Mouse (Mus musculus): ENCODE results near the gene Gadd45b. TPM values are rescaled to one million over a fixed set of nuclear protein-coding genes. Genes with fewer than 3 reads are reported as not detected.

Gadd45b gene
- polyA plus RNA-seq, 2 experiments: 36.6 to 46.2 TPM

DNA sequence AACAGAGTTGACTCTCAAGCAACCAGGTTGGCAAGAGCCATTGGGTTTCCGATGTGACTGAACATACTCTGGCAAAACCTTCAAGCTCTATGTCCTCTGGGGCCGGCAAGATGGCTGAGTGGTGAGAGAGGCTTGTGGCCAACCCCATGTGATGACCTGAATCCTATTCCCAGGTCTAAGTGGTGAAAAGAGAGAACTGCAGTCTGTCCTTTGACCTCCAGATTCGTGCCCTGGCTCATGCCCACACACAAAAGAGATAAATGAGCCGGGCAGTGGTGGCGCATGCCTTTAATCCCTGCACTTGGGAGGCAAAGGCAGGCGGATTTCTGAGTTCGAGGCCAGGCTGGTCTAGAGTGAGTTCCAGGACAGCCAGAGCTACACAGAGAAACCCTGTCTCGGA, 40.3 kb downstream of the Gadd45b start:
- no peaks in the 10 kb centered on the region for H3K9me3 ChIP-seq (ENCODE audit: control insufficient read depth, low read length)
- no peak overlapping the region for H3K4me2 ChIP-seq (replicated peaks; ENCODE audit: low read depth, low read length, severe bottlenecking)
- WGBS: 87% methylated on average over 8 of the region's 8 CpGs
- H3K4me3 ChIP-seq (replicated peaks; ENCODE audit: low read length): no peak overlapping the region
- H3K4me1 ChIP-seq (ENCODE audit: control insufficient read depth, insufficient read depth, low read length): peaks cover 19% of the 10 kb centered on the region
- no peaks in the 10 kb centered on the region for H3K36me3 ChIP-seq (ENCODE audit: control insufficient read depth, insufficient read depth, low read length)
- no peaks in the 10 kb centered on the region for H3K27me3 ChIP-seq (ENCODE audit: control insufficient read depth, insufficient read depth, low read length)
- DNase-seq (ENCODE audit: low spot score) (no peak), ATAC-seq (ENCODE audit: low FRiP score, low read depth) (no peak)
- no peak for TF ChIP-seq POLR2A (IDR thresholded peaks at IDR 0.05; ENCODE audit: borderline replicate concordance, extremely low read depth, insufficient read depth, insufficient read length)
- H3K9ac ChIP-seq (ENCODE audit: low read depth, low read length, severe bottlenecking): no peak overlapping the region
- no peak overlapping the region for H3K27ac ChIP-seq (replicated peaks; ENCODE audit: low read depth, low read length)

DNA sequence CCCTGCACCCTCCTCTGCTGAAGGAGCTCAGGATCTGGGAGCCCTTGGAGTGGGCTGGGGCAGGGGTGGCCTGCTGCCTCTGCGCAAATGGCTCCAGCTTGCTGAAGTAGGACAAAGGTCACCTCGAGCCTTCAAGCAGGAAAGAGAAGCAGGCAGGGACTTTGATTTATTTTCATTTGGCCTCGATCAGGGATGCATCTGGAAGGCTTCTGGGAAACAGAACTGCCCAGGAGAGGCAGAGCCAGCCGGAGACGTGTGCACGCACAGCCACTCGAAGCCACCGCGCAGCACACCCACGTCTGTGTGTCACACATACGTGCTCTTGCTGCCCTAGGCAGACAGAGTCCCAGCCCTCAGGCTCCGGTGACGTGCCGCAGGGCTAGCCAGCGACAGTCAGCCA, 41.7 kb downstream of the Gadd45b start:
- Histone ChIP-seq H3K9ac (ENCODE audit: low read depth, low read length, severe bottlenecking) (no peak overlapping the region), H3K4me2 (replicated peaks; ENCODE audit: low read depth, low read length, severe bottlenecking) (no peak overlapping the region), H3K9me3 (ENCODE audit: control insufficient read depth, low read length) (no peaks in the 10 kb centered on the region), H3K4me3 (replicated peaks; ENCODE audit: low read length) (no peak overlapping the region), H3K36me3 (ENCODE audit: control insufficient read depth, insufficient read depth, low read length) (no peaks in the 10 kb centered on the region), H3K4me1 (ENCODE audit: control insufficient read depth, insufficient read depth, low read length) (peaks cover 19% of the 10 kb centered on the region), H3K27ac (replicated peaks; ENCODE audit: low read depth, low read length) (no peak overlapping the region), H3K27me3 (ENCODE audit: control insufficient read depth, insufficient read depth, low read length) (no peaks in the 10 kb centered on the region)
- WGBS: 68% methylated on average over 15 of the region's 15 CpGs
- no peak for TF ChIP-seq POLR2A (IDR thresholded peaks at IDR 0.05; ENCODE audit: borderline replicate concordance, extremely low read depth, insufficient read depth, insufficient read length)
- ATAC-seq (ENCODE audit: low FRiP score, low read depth) (no peak), DNase-seq (ENCODE audit: low spot score) (no peak)

DNA sequence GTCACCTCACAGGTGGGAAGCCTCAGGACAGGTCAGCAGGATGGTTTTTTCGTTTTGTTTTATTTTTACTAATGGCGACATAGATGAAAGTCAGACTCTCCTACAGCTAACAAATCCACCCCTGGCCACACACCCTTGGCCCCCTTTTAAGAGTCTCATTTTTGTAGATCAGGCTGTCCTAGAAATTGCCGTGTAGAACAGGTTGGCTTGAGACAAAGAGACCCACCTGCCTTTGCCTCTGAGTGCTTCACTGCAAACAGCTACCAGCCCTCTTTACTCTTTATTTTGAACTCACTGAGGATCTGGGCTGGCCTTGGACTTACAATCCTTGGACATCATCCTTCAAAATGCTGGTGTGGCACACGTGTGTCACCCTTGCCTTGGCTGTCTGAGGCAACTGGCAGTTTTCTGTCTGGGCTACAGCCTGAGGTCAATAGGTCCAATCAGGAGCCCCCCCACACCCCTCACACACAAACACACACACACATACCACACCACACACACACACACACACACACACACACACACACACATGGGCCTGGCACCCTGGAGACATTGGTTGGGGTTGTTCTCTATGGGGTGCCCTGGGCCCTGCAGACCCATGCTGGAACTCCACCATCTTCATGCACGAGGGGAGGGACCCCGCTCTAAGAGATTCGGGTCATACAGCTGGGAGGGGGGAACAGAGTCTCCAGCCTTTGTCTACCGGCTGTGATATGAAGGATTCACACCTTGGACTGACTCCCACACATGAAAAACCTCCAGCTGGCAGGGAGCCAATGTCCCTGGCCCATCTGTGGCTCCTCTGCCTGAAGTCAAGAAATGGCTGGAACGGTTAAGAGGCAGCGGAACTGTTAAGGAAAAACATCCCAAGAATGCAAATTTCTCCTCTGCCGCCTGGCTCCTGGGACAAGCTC, 42.5 kb downstream of the Gadd45b start:
- no peak for ATAC-seq (ENCODE audit: low FRiP score, low read depth)
- 45% methylated on average over 11 of the region's 11 CpGs for WGBS
- no peak for TF ChIP-seq POLR2A (IDR thresholded peaks at IDR 0.05; ENCODE audit: borderline replicate concordance, extremely low read depth, insufficient read depth, insufficient read length)

DNA sequence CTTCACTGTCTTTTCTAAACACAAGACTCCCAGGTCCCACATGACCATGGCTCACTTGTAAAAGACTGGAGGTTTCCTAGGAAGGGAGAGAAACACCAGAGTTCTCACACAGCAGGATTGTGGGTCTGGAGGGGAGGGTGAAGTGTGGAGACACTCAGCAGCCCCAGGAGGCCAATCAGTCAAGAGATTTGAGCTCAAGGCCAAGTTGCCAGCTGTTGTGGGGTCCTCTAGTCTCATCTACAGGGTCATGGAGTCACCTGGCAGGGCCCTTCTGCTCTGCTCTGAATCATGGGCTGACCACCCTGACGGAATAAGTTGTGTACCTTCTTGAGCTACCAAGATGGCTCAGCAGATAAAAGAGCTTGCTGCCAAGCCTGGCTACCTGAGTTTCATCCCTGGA, 43.8 kb downstream of the Gadd45b start:
- no peak overlapping the region for H3K9ac ChIP-seq (ENCODE audit: low read depth, low read length, severe bottlenecking)
- DNase-seq (ENCODE audit: low spot score) (no peak), ATAC-seq (ENCODE audit: low FRiP score, low read depth) (no peak)
- H3K4me3 ChIP-seq (replicated peaks; ENCODE audit: low read length): no peak overlapping the region
- no peaks in the 10 kb centered on the region for H3K36me3 ChIP-seq (ENCODE audit: control insufficient read depth, insufficient read depth, low read length)
- WGBS: 89% methylated on average over 1 of the region's 1 CpGs
- H3K9me3 ChIP-seq (ENCODE audit: control insufficient read depth, low read length): no peaks in the 10 kb centered on the region
- peaks cover 8% of the 10 kb centered on the region for H3K4me1 ChIP-seq (ENCODE audit: control insufficient read depth, insufficient read depth, low read length)
- no peak overlapping the region for H3K27ac ChIP-seq (replicated peaks; ENCODE audit: low read depth, low read length)
- H3K27me3 ChIP-seq (ENCODE audit: control insufficient read depth, insufficient read depth, low read length): no peaks in the 10 kb centered on the region
- no peak overlapping the region for H3K4me2 ChIP-seq (replicated peaks; ENCODE audit: low read depth, low read length, severe bottlenecking)
- no peak for TF ChIP-seq POLR2A (IDR thresholded peaks at IDR 0.05; ENCODE audit: borderline replicate concordance, extremely low read depth, insufficient read depth, insufficient read length)

More for the DNA sequence above, 42.5 kb downstream of the Gadd45b start:
- H3K27ac ChIP-seq (replicated peaks; ENCODE audit: low read depth, low read length): 0 out of 2 replicates have a peak overlapping the region, but pooled peaks have one; percentile 19
- no peaks in the 10 kb centered on the region for H3K27me3 ChIP-seq (ENCODE audit: control insufficient read depth, insufficient read depth, low read length)
- H3K4me3 ChIP-seq (replicated peaks; ENCODE audit: low read length): no peak overlapping the region
- peak overlapping the region; percentile 7; the same call in 1 of the 2 replicates for H3K9ac ChIP-seq (ENCODE audit: low read depth, low read length, severe bottlenecking)
- peak; percentile 44 for DNase-seq (ENCODE audit: low spot score)
- H3K4me1 ChIP-seq (ENCODE audit: control insufficient read depth, insufficient read depth, low read length): peaks cover 12% of the 10 kb centered on the region
- no peak overlapping the region for H3K4me2 ChIP-seq (replicated peaks; ENCODE audit: low read depth, low read length, severe bottlenecking)
- H3K9me3 ChIP-seq (ENCODE audit: control insufficient read depth, low read length): no peaks in the 10 kb centered on the region
- no peaks in the 10 kb centered on the region for H3K36me3 ChIP-seq (ENCODE audit: control insufficient read depth, insufficient read depth, low read length)

DNA sequence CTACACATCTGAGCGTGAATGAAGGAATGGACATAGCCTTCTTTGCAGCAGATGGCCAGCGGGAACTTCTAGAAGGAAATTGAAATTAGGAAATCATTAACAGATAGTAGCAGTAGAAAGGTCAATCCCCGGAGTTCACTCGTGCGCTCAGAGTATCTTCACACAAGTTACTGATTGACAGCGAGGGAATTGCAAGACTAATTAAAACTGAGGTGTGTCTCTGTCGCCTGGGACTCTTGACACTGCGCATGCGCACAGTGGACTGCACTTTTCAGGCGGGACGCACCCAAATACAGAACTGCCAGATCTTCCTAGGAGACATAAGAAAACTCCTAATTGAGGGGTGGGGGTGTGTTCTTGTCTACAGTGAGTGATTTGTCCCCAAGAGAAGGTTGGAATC, 45.6 kb downstream of the Gadd45b start:
- Histone ChIP-seq H3K9ac (ENCODE audit: low read depth, low read length, severe bottlenecking) (no peak overlapping the region), H3K36me3 (ENCODE audit: control insufficient read depth, insufficient read depth, low read length) (no peaks in the 10 kb centered on the region), H3K27me3 (ENCODE audit: control insufficient read depth, insufficient read depth, low read length) (no peaks in the 10 kb centered on the region), H3K9me3 (ENCODE audit: control insufficient read depth, low read length) (no peaks in the 10 kb centered on the region), H3K27ac (replicated peaks; ENCODE audit: low read depth, low read length) (no peak overlapping the region), H3K4me2 (replicated peaks; ENCODE audit: low read depth, low read length, severe bottlenecking) (no peak overlapping the region), H3K4me1 (ENCODE audit: control insufficient read depth, insufficient read depth, low read length) (peaks cover 8% of the 10 kb centered on the region), H3K4me3 (replicated peaks; ENCODE audit: low read length) (no peak overlapping the region)
- DNase-seq (ENCODE audit: low spot score): no peak
- no peak for ATAC-seq (ENCODE audit: low FRiP score, low read depth)
- TF ChIP-seq POLR2A (IDR thresholded peaks at IDR 0.05; ENCODE audit: borderline replicate concordance, extremely low read depth, insufficient read depth, insufficient read length): no peak
- WGBS: 90% methylated on average over 11 of the region's 11 CpGs
